Mouse (Mus musculus): Measurements from ENCODE around the gene Tlr13.

Tlr13 gene

GRCm38 (mm10) chrX:106142936-106143335 lies at the start of gene Tlr13:
TSS of gene Tlr13 (plus strand) at chrX:106143204.
- DNase-seq (ENCODE audit: low spot score), result no peak

GRCm38 (mm10) chrX:106105464-106105863 lies 37.5 kb upstream of the Tlr13 start:
- no peak for DNase-seq (ENCODE audit: low spot score)

GRCm38 (mm10) chrX:106113881-106114280 lies 29.1 kb upstream of the Tlr13 start:
- no peak for DNase-seq (ENCODE audit: low spot score)

GRCm38 (mm10) chrX:106114674-106115073 lies 28.3 kb upstream of the Tlr13 start:
- no peak for DNase-seq (ENCODE audit: low spot score)

GRCm38 (mm10) chrX:106122823-106123222 lies 20.2 kb upstream of the Tlr13 start:
- DNase-seq (ENCODE audit: low spot score), result no peak

GRCm38 (mm10) chrX:106128283-106128682 lies 14.7 kb upstream of the Tlr13 start:
- no peak for DNase-seq (ENCODE audit: low spot score)

GRCm38 (mm10) chrX:106129877-106130276 lies 13.1 kb upstream of the Tlr13 start:
- no peak for DNase-seq (ENCODE audit: low spot score)

- no peak for DNase-seq (ENCODE audit: low spot score)
Measured at GRCm38 (mm10) chrX:106134916-106135315, 8.1 kb upstream of the Tlr13 start.

GRCm38 (mm10) chrX:106135484-106135883 lies 7.5 kb upstream of the Tlr13 start:
- no peak for DNase-seq (ENCODE audit: low spot score)

GRCm38 (mm10) chrX:106135916-106136575 lies 7.0 kb upstream of the Tlr13 start:
- no peak for DNase-seq (ENCODE audit: low spot score)

- no peak for DNase-seq (ENCODE audit: low spot score)
Measured at GRCm38 (mm10) chrX:106139309-106140070, 3.5 kb upstream of the Tlr13 start.

GRCm38 (mm10) chrX:106148185-106148584 lies 5.2 kb downstream of the Tlr13 start:
- no peak for DNase-seq (ENCODE audit: low spot score)

GRCm38 (mm10) chrX:106149460-106149859 lies 6.5 kb downstream of the Tlr13 start:
- DNase-seq (ENCODE audit: low spot score), result no peak

- peak; percentile 28 for DNase-seq (ENCODE audit: low spot score)
Measured at GRCm38 (mm10) chrX:106154180-106154586, 11.2 kb downstream of the Tlr13 start.

GRCm38 (mm10) chrX:106155892-106156291 lies 12.9 kb downstream of the Tlr13 start:
- no peak for DNase-seq (ENCODE audit: low spot score)

GRCm38 (mm10) chrX:106163995-106164394 lies 21.0 kb downstream of the Tlr13 start:
- no peak for DNase-seq (ENCODE audit: low spot score)

- no peak for DNase-seq (ENCODE audit: low spot score)
Measured at GRCm38 (mm10) chrX:106164555-106164954, 21.6 kb downstream of the Tlr13 start.

- DNase-seq (ENCODE audit: low spot score), result no peak
Measured at GRCm38 (mm10) chrX:106165089-106165488, 22.1 kb downstream of the Tlr13 start.

- peak; percentile 65 for DNase-seq (ENCODE audit: low spot score)
Measured at GRCm38 (mm10) chrX:106171106-106171852, 28.3 kb downstream of the Tlr13 start.

GRCm38 (mm10) chrX:106171853-106172154 lies 28.8 kb downstream of the Tlr13 start:
- DNase-seq (ENCODE audit: low spot score), result no peak

- DNase-seq (ENCODE audit: low spot score), result no peak
Measured at GRCm38 (mm10) chrX:106176331-106176730, 33.3 kb downstream of the Tlr13 start.

GRCm38 (mm10) chrX:106184279-106184678 lies 41.3 kb downstream of the Tlr13 start:
- no peak for DNase-seq (ENCODE audit: low spot score)

- DNase-seq (ENCODE audit: low spot score), result no peak
Measured at GRCm38 (mm10) chrX:106185706-106186105, 42.7 kb downstream of the Tlr13 start.
